Mouse (Mus musculus) olfactory bulb, adult 2 months (tissue): ENCODE results near the gene Lap3.

Experiments used
- CTCF ChIP-seq: fragments of 200-500 bp; IDR thresholded peaks from 2 replicates; pipeline ENCODE4 v1.5.1; 2012; ENCODE audit warnings: low read depth, mild to moderate bottlenecking, low read length, moderate library complexity; ENCODE audit not compliant: insufficient read depth
- POLR2A ChIP-seq: fragments of 200-500 bp; IDR thresholded peaks from 2 replicates; pipeline ENCODE4 v1.6.1; 2012; ENCODE audit warnings: mild to moderate bottlenecking, low read depth, low read length, moderate library complexity; ENCODE audit not compliant: insufficient read depth

DNA sequence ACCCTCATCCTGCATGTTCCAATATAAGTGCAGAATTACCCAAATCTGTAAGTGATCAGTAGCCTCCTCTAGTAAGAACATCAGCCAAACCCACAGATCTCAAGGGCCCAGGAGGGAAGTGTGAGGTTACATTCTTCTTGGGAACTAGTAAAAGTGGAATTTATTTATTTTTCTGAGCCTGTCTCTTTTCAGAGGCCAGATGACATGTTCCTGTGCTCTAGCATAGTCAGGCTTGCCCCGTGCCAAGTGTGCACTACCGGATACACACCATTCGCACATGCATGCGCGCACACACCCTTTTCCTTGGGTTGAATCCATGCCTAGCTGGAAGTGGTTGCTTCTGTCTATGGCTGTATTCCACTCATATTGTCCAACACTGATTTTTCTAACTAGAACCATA is 17.4 kb upstream of the Lap3 start:
- TF ChIP-seq CTCF (no peak), POLR2A (no peak)
